Mouse (Mus musculus) C2C12 (cell line): ENCODE measurements at regions not wholly inside any gene's neighbourhood (a gene's known extent, or its start where the extent isn't known, plus 50 kb on each side); places are given as distances from the start of the nearest gene placed in this dataset.

Source experiments
- CTCF ChIP-seq: IDR thresholded peaks from one replicate; pipeline ENCODE4 v1.5.1; 2011; ENCODE audit not compliant: control insufficient read depth, insufficient read depth, insufficient read length
- MAX ChIP-seq: IDR thresholded peaks from one replicate; pipeline ENCODE4 v1.6.1; 2011; ENCODE audit warnings: mild to moderate bottlenecking, control low read depth
- MYOG ChIP-seq: IDR thresholded peaks from one replicate; pipeline ENCODE4 v1.6.1; 2011; ENCODE audit not compliant: control insufficient read depth, insufficient read length; ENCODE audit errors: extremely low read depth

DNA sequence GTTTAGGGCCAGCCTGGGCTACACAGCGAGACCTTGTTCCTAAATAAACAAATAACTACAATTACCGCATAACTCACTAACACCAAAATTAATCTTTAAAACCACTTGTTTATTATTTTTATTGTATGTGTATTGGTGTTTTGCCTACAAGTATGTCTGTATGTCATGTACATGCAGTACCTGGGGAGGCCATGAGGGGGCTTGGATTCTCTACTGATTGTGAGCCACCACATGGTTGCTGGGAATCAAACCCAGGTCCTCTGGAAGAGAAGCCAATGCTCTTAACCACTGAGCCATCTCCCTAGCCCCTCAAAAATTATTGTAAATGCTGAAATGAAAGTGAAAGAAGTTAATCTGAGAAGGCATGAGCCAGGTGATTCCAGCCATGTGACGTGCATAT is 182.4 kb downstream of the Tpra1 start:
- TF ChIP-seq CTCF (no peak), MAX (no peak), MYOG (no peak)
